Mouse (Mus musculus): ENCODE measurements around the gene Zeb2. TPM values are rescaled to one million over a fixed set of nuclear protein-coding genes. Genes with fewer than 3 reads are reported as not detected.

Zeb2 gene
- polyA plus RNA-seq, 1 experiment from 2014 or later = 20.9 TPM

- WGBS = under 1% methylated on average over 54 of the region's 54 CpGs
These were observed 7.0 kb downstream of the Zeb2 start for GRCm38 (mm10) chr2:45109951-45110756.

GRCm38 (mm10) chr2:45109161-45109950 is 7.8 kb downstream of the Zeb2 start:
- H3K27ac ChIP-seq (replicated peaks) = peak overlapping the region; percentile 99
- 0 out of 2 replicates have a peak, but pooled peaks cover 5% of the 10 kb centered on the region for H3K36me3 ChIP-seq (replicated peaks)
- peaks cover 50% of the 10 kb centered on the region for H3K27me3 ChIP-seq (replicated peaks; ENCODE audit: low read depth, poor library complexity, severe bottlenecking)
- DNase-seq (ENCODE audit: low spot score) = peak; percentile 74
- no peaks in the 10 kb centered on the region for H3K9me3 ChIP-seq
- peak overlapping the region; percentile 96 for H3K4me3 ChIP-seq
- under 1% methylated on average over 74 of the region's 74 CpGs for WGBS
- H3K4me1 ChIP-seq = peaks cover 75% of the 10 kb centered on the region

More at GRCm38 (mm10) chr2:45109951-45110756, 7.0 kb downstream of the Zeb2 start:
- peak overlapping the region; percentile 96 for H3K4me3 ChIP-seq
- H3K36me3 ChIP-seq (replicated peaks) = 0 out of 2 replicates have a peak, but pooled peaks cover 5% of the 10 kb centered on the region
- H3K9me3 ChIP-seq = no peaks in the 10 kb centered on the region
- no peak for DNase-seq (ENCODE audit: low spot score)
- peaks cover 44% of the 10 kb centered on the region for H3K27me3 ChIP-seq (replicated peaks; ENCODE audit: low read depth, poor library complexity, severe bottlenecking)
- H3K27ac ChIP-seq (replicated peaks) = peak overlapping the region; percentile 99
- peaks cover 75% of the 10 kb centered on the region for H3K4me1 ChIP-seq

- peaks cover 75% of the 10 kb centered on the region for H3K4me1 ChIP-seq
- H3K9me3 ChIP-seq = no peaks in the 10 kb centered on the region
- peak overlapping the region; percentile 96 for H3K4me3 ChIP-seq
- peak overlapping the region; percentile 99 for H3K27ac ChIP-seq (replicated peaks)
- under 1% methylated on average over 25 of the region's 25 CpGs for WGBS
- 0 out of 2 replicates have a peak, but pooled peaks cover 5% of the 10 kb centered on the region for H3K36me3 ChIP-seq (replicated peaks)
- peaks cover 52% of the 10 kb centered on the region for H3K27me3 ChIP-seq (replicated peaks; ENCODE audit: low read depth, poor library complexity, severe bottlenecking)
- peak; percentile 63 for DNase-seq (ENCODE audit: low spot score)
These were observed 8.6 kb downstream of the Zeb2 start for GRCm38 (mm10) chr2:45108521-45109091.

GRCm38 (mm10) chr2:45107555-45107954 is 9.6 kb downstream of the Zeb2 start:
- peaks cover 77% of the 10 kb centered on the region for H3K4me1 ChIP-seq
- H3K9me3 ChIP-seq = no peaks in the 10 kb centered on the region
- peak overlapping the region; percentile 96 for H3K4me3 ChIP-seq
- 33% methylated on average over 2 of the region's 2 CpGs for WGBS
- H3K36me3 ChIP-seq (replicated peaks) = 0 out of 2 replicates have a peak, but pooled peaks cover 5% of the 10 kb centered on the region
- peaks cover 46% of the 10 kb centered on the region for H3K27me3 ChIP-seq (replicated peaks; ENCODE audit: low read depth, poor library complexity, severe bottlenecking)
- DNase-seq (ENCODE audit: low spot score) = no peak
- H3K27ac ChIP-seq (replicated peaks) = peak overlapping the region; percentile 99

GRCm38 (mm10) chr2:45105922-45106851 is 11.0 kb downstream of the Zeb2 start:
- H3K9me3 ChIP-seq = no peaks in the 10 kb centered on the region
- peaks cover 39% of the 10 kb centered on the region for H3K27me3 ChIP-seq (replicated peaks; ENCODE audit: low read depth, poor library complexity, severe bottlenecking)
- WGBS = 47% methylated on average over 7 of the region's 7 CpGs
- H3K27ac ChIP-seq (replicated peaks) = peak overlapping the region; percentile 67
- H3K4me1 ChIP-seq = peaks cover 87% of the 10 kb centered on the region
- H3K4me3 ChIP-seq = peak overlapping the region; percentile 32; the same call in 1 of the 2 replicates
- 0 out of 2 replicates have a peak, but pooled peaks cover 5% of the 10 kb centered on the region for H3K36me3 ChIP-seq (replicated peaks)
- DNase-seq (ENCODE audit: low spot score) = no peak

GRCm38 (mm10) chr2:45105281-45105721 is 11.9 kb downstream of the Zeb2 start:
- Histone ChIP-seq H3K4me3 (no peak overlapping the region; the same call in 1 of the 2 replicates), H3K36me3 (replicated peaks) (0 out of 2 replicates have a peak, but pooled peaks cover 5% of the 10 kb centered on the region), H3K27ac (replicated peaks) (no peak overlapping the region), H3K4me1 (peaks cover 87% of the 10 kb centered on the region), H3K27me3 (replicated peaks; ENCODE audit: low read depth, poor library complexity, severe bottlenecking) (peaks cover 39% of the 10 kb centered on the region), H3K9me3 (no peaks in the 10 kb centered on the region)
- 55% methylated on average over 6 of the region's 6 CpGs for WGBS
- DNase-seq (ENCODE audit: low spot score) = no peak

GRCm38 (mm10) chr2:45104511-45105055 is 12.6 kb downstream of the Zeb2 start:
- Histone ChIP-seq H3K27ac (replicated peaks) (peak overlapping the region; percentile 32; the same call in 1 of the 2 replicates), H3K9me3 (no peaks in the 10 kb centered on the region), H3K27me3 (replicated peaks; ENCODE audit: low read depth, poor library complexity, severe bottlenecking) (peaks cover 39% of the 10 kb centered on the region), H3K36me3 (replicated peaks) (0 out of 2 replicates have a peak, but pooled peaks cover 5% of the 10 kb centered on the region), H3K4me1 (peaks cover 86% of the 10 kb centered on the region), H3K4me3 (no peak overlapping the region; the same call in 1 of the 2 replicates)
- 22% methylated on average over 7 of the region's 7 CpGs for WGBS
- DNase-seq (ENCODE audit: low spot score) = no peak

- H3K27ac ChIP-seq (replicated peaks) = no peak overlapping the region
- no peaks in the 10 kb centered on the region for H3K9me3 ChIP-seq
- H3K27me3 ChIP-seq (replicated peaks; ENCODE audit: low read depth, poor library complexity, severe bottlenecking) = peaks cover 39% of the 10 kb centered on the region
- H3K4me3 ChIP-seq = no peak overlapping the region
- no peak for DNase-seq (ENCODE audit: low spot score)
- 0 out of 2 replicates have a peak, but pooled peaks cover 5% of the 10 kb centered on the region for H3K36me3 ChIP-seq (replicated peaks)
- WGBS = 62% methylated on average over 4 of the region's 4 CpGs
- H3K4me1 ChIP-seq = peaks cover 81% of the 10 kb centered on the region
These were observed 13.1 kb downstream of the Zeb2 start for GRCm38 (mm10) chr2:45104066-45104465.

- 22% methylated on average over 10 of the region's 10 CpGs for WGBS
- DNase-seq (ENCODE audit: low spot score) = no peak
- 0 out of 2 replicates have a peak, but pooled peaks cover 5% of the 10 kb centered on the region for H3K36me3 ChIP-seq (replicated peaks)
- peak overlapping the region; percentile 66 for H3K27ac ChIP-seq (replicated peaks)
- H3K27me3 ChIP-seq (replicated peaks; ENCODE audit: low read depth, poor library complexity, severe bottlenecking) = peaks cover 33% of the 10 kb centered on the region
- peak overlapping the region; percentile 36 for H3K4me3 ChIP-seq
- peaks cover 77% of the 10 kb centered on the region for H3K4me1 ChIP-seq
- H3K9me3 ChIP-seq = no peaks in the 10 kb centered on the region
These were observed 13.9 kb downstream of the Zeb2 start for GRCm38 (mm10) chr2:45103021-45103983.

- H3K36me3 ChIP-seq (replicated peaks) = 0 out of 2 replicates have a peak, but pooled peaks cover 5% of the 10 kb centered on the region
- no peak overlapping the region for H3K27ac ChIP-seq (replicated peaks)
- no peak for DNase-seq (ENCODE audit: low spot score)
- 42% methylated on average over 8 of the region's 8 CpGs for WGBS
- H3K27me3 ChIP-seq (replicated peaks; ENCODE audit: low read depth, poor library complexity, severe bottlenecking) = peaks cover 29% of the 10 kb centered on the region
- H3K9me3 ChIP-seq = no peaks in the 10 kb centered on the region
- no peak overlapping the region for H3K4me3 ChIP-seq
- H3K4me1 ChIP-seq = peaks cover 77% of the 10 kb centered on the region
These were observed 15.0 kb downstream of the Zeb2 start for GRCm38 (mm10) chr2:45102191-45102638.

All from embryonic facial prominence, embryonic 10.5 days (tissue).